Mouse (Mus musculus): Measurements from ENCODE around the gene Tex10.

Gene Tex10

DNA sequence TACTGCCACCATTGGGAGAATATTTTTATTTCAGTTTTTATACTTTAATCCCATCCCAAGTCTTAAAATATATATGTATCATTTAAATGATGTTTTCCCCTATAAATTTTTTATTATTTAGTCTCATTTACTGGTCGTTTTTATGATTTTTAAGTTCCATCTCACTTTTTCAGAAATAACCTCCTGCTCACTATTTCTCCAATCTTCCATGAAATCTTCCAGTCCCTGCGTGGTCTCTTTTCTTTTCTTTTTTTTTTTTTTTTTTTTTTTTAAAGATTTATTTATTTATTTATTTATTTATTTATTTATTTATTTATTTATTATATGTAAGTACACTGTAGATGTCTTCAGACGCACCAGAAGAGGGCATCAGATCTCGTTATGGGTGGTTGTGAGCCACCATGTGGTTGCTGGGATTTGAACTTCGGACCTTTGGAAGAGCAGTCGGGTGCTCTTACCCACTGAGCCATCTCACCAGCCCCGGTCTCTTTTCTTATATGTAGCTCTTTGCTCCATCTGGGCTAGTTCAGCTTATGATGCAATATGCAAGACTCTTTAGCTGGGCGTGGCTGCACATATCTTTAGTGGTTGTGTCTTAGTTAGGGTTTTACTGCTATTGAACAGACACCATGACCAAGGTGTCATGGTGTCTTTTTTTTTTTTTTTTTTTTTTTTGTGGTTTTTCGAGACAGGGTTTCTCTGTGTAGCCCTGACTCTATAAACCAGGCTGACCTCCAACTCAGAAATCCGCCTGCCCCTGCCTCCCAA, 67.4 kb downstream of the Tex10 start:
- peak; percentile 35 for DNase-seq (ENCODE audit: extremely low read depth, insufficient read length, low spot score)

DNA sequence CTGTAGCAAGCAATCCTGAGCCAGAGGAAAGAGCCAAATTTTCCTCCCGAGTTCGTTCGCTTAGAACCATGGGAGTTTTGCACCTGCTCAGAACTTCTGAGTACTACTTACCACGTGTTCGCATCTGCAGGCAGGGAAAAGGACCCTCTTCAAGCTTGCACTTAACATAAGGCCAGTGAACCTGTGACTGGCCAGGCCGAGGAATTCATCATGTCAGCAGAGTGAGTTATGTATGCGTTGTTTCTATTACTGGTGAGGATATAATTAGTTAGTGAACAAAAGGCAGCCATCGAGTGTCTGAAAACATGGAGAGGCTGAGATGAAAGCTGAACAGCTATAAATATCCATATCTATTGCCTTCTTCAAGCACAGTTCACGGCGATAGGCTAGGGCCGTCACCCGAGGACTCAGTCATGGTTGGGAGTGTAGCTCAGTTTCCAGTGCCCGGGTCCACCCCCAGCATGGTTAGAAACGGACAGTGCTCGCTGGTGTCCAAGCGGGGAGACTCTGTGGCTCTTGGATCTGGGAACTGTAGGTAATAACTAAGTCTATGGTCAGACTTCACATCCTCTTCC, 70.1 kb downstream of the Tex10 start:
- no peak for DNase-seq (ENCODE audit: extremely low read depth, insufficient read length, low spot score)

DNA sequence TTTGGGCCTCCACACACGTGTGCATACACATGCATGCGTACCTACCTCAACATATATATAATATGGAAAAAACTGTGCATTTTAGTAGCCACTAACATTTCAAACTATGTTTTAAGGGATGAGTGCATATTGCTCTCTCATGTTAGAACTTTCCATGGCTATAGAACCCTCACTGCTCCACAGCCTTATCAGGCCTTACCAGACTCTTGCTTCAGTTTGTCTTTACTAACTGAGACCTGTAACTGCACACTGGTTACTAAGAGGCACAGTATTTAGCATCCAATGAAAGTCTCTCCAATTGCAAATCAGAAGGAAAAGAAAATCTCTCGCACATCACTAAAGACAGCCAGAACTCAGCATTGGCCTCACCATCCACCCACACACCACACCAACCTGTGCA, 76.3 kb downstream of the Tex10 start:
- DNase-seq (ENCODE audit: extremely low read depth, insufficient read length, low spot score) = no peak

DNA sequence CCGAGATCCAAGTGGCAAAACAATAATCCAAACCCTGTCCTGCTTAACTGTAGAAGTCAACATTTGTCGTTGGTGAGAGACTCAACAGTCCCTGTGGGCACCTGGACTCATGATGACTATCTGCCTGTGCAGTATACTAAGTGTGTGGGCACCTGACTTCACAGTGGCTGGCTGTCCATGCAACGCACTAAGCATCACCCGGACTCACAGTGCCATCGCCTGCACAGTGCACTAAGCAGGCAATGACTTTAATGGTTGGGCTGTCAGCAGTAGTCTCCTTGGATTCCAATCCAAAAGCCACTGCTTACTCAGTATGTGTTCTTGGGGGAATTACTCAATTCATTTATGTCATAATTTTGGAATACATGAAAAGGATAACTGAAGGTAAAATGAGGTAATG, 90.8 kb downstream of the Tex10 start:
- no peak for DNase-seq (ENCODE audit: extremely low read depth, insufficient read length, low spot score)

DNA sequence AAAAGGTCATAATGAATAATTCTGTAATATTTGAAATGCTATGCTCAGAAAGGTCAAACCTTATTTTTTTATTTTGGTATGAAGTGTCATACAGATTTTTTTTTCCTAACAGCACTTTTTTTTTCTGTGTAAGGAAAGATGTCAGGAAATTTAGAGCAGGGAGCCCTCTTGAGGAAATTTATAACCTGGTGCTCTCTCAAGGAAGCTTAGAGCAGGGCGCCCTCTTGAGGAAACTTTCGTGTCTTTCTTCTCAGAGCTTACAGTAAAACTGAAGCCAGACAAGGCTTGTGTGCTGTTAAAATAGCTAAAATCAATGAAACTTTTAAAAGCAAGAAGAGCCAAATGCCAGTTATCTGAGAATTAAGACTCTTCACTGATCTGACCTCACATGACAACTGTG, 92.3 kb downstream of the Tex10 start:
- peak; percentile 7 for DNase-seq (ENCODE audit: extremely low read depth, insufficient read length, low spot score)
